Mouse (Mus musculus) urinary bladder, postnatal 4 days (tissue): ENCODE data around the gene Itgb4.

ENCODE experiments used
- DNase-seq, 2 experiments: peaks; one replicate each; pipeline ENCODE4 v3.0.0; 2021 to 2022; ENCODE audit warnings: low spot score in 2 of 2

Gene Itgb4

DNA sequence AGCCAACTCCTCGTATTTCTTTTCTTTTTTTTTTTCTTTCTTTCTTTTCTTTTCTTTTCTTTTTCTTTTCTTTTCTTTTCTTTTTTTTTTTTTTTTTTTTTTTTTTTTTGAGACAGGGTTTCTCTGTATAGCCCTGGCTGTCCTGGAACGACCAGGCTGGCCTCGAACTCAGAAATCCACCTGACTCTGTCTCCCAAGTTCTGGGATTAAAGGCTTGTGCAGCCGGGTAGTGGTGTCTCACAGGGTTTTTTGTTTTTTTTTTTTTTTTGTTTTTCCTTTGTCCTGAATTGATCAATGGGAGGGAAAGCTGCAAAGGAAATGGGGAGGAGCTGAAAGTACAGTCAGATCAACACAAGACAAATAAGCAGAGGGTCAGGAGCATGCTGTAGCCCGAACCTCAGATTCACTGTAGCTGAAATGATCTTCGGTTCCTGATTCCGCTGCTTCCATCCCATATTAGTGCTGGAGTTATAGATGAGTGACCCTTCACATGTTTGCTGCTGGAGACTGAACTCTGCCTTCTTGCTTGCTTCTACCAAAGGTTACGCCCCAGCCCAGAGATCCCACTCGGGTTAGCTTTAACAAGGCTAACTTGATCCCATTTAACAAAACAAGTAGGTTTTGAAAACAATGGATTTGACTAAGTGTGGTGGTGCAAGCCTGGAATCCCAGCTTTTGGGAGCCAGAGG is 53.8 kb downstream of the Itgb4 start:
- no peak for DNase-seq

DNA sequence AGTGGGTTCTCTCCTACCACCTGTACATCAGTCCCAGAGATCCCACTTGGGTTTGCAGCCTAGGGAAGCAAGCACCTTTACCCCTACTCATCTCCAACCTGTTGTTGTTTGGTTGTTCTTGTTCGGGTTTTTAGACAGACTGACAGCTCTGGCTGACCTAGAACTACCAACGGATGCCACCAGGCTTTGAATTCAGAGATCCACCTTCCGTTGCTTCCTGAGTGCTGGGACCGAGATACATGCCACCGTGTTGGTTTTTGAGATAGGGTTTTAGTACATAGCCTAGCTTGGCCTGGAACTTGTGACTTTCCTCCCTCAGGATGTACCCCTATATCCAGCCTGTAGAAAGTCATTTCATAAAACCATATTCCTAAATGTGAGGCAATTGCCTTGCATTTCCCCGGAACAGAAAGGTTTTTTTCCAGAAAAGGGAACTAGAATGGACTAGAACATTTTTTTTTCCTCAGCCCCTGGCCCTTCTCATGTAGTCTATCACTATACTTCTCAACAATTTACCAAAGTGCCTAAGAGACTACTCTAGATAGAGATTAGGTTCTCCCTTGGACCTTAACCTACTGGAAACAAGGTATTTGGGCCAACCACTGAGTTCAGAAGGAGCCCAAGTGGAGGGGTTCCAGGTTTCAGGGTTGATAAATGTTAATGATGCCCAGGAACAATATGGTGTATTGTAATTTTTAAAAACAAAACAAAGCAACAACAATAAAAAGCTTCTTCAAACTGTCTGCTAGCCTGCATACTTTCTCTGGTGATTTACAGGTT is 54.8 kb downstream of the Itgb4 start:
- DNase-seq = no peak

DNA sequence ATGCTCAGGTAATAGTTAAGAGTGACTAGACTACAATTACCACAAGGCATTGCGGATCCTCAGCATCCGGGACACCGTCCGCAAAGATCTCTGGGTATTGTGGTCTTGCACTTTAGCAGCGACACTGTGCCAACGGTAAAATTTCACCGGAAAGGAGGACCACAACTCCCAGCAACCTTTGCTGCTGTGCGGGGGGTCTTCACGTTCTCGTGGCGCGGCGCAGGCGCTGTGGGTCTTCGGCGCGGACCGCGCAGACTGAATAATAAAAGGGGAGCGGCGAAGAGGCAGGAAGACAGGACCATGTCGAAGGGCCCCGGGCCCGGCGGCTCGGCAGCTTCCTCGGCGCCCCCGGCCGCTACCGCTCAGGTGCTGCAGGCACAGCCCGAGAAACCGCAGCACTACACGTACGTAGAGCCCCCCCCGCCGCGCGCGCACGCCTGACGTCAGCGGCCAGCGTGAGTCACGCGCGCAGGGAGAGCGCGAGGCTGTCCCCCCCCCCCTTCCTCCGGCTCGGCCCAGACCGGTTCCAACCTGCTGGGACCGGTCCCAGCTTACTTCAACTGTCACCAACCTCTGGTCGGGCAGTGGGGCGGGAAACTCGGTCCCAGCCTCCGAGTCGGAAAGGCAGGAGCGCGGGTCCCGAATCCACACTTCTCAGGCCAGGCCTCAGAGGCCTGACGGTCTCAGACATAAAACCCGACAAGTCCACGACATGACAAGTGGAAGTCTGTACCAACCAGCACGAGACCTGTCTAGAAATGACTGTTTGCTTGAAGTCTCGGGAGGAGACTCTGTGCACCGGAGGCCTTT is 55.8 kb downstream of the Itgb4 start, which contains the start of gene Unk:
Gene Unk, plus strand, starts transcription at position 235 of the 810 bp plus-strand sequence.
- DNase-seq = peak; percentile 94 to 96

DNA sequence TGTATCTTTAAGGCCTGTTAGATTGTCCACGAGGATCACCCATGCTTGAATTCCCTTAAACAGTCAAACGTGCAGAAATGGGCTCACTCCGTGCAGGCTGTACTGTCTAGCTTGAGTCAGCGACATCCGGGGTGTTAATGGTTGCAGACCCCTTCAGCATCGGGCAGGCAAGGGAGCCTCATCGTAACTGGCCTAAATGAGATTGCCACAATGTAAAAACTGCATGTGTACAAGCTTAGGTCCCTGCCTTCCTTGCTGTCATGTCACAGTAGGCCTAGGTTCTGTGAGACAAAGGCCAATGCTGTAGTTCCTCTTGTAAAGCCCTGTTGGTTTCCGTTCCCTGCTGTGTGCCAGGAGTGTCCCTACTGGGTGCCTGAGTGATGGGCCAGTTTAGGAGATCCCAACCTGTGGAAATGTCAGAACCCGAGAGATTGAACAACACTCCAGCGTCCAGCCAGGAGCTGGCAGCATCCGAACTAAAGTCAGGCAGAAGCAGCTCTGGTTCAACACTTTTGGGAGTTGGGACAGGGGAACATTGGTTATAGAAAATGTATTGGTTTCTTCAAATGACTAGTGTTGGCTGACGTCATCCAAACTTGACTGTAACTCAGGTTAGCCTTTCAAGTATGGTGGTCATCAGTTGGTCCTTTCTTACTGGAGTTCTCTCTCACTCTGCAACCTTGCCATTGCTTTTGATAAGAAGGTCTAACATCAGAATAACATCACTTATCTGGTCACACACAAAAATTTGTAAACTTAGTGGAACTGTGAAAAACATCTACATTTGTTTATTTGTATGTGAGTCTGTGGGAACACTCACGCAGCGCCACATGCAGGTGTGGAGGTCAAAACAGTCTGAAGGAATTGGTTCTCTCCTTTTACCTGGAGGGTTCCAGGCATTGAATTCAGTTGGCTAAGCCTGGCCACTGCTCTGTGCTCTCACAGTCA is 56.7 kb downstream of the Itgb4 start:
- no peak for DNase-seq

DNA sequence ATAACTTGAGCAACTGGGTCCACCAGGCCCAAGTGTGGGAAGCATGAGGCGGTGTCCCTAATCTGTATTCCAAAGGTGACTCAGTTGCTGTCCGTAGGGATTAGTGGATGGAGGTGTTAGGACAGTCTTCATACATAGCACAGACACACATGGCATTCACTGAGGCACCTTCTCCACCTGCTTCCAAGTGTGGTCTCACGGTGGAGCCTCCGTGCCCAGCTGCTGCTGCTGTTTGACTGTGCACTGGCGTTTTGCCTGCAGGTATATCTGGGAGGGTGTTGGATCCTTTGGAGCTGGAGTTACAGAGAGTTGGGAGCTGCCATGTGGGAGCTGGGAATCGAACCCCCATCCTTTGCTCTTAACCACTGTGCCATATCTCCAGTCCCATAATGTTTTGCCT is 60.1 kb downstream of the Itgb4 start:
- no peak for DNase-seq

DNA sequence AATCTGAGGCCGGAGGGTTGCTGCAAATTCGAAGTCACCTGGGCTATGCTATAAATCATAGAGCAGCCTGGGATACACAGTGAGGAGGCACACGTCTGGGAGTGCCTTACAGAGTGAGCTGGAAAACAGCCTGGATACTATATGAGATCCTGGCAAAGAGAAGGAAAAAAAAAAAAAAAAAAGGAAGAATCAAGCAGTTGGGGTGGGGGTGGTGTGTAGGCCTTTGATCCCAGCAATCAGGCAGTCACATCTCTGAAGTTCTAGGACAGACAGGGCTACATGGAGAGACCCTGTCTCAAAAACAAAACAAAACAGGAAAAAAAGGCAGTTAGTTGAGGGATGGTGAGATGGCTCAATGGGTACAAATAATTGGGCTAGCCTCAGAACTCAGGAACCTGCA is 62.2 kb downstream of the Itgb4 start:
- no peak for DNase-seq

DNA sequence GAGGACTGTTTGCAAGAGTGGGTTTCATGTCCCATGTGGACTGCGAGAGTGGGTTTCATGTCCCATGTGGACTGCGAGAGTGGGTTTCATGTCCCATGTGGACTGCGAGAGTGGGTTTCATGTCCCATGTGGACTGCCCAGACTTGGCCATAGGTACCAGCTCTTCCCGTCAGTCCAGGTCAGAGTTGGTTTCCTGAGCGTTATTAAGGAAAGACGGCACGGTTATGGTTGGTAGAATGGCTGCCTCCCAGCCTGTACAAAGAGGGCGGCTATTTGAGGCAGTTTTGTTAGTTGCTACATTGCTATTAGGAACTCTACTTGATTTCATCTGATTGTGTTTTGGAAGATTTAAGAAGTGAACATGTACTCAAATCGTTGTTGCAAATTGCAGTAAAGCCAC is 63.3 kb downstream of the Itgb4 start:
- no peak for DNase-seq

DNA sequence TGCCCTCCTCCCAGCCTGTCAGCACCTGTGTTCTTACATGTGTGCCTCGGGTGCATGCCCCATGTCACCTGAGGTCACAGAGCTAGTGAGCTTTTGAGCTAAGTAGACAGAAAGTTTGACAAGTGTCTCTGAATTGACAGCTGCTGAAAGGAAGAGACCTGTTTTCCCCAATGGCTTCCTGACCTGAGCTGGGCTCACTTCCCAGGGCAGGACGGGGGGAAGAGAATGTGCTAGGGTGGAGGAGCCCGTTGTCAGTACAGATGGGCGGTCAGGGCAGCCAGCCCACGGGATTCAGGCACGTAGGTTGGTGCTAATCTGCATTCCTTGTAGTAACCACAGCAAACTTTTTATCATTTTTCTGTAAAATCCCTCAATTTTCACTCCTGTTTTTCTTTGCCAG is 66.1 kb downstream of the Itgb4 start:
- DNase-seq = no peak

DNA sequence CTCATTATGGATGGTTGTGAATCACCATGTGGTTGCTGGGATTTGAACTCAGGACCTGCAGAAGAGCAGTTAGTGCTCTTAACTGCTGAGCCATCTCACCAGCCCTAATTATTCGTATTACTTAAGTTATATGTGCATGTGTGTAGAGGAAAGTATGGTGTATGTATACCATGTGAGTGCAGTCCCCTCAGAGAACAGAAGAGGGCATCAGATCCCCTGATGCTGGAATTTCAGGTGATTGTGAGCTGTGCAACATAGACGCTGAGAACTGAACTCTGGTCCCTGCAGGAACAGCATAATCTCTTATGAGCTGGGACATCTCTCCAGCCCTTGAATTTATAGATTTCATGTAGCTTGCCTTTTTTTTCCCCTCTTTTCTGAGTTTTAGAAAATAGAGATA is 67.3 kb downstream of the Itgb4 start:
- DNase-seq = no peak

DNA sequence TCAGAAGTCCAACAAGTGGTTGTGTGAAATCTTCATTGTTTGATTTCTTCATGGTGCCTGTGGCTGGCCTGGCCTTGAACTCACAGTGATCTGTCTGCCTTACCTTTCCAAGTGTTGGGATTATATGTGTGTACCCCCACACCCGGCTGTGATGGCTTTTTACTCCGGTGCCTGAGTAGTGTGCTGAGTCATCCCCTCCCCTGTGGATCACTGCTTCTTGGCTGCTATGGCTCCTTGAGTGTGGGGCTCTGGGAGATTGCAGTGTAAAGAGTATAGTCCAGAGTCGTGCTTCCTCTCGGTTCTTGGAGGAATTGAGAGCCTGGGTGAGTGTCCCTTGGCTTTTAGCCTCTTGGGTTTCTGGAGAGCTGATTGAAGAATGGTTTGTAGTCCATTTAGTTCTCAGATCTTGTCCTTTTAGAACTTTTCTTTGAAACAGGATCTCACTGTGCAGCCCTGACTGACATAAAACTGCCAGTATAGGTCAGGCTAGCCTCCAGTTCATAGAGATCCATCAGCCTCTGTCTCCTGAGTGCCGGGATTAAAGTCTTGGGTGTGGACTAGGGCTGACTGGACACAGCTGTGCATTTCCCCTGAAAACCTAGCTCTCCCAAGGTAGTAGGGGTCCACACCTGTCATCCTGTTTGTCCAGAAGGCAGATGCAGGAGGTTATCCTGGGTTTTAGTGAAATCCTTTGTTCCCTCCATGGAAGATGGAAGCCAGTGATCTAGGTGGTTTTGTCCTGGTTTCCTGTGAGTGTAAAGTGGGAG is 68.0 kb downstream of the Itgb4 start:
- DNase-seq = no peak

DNA sequence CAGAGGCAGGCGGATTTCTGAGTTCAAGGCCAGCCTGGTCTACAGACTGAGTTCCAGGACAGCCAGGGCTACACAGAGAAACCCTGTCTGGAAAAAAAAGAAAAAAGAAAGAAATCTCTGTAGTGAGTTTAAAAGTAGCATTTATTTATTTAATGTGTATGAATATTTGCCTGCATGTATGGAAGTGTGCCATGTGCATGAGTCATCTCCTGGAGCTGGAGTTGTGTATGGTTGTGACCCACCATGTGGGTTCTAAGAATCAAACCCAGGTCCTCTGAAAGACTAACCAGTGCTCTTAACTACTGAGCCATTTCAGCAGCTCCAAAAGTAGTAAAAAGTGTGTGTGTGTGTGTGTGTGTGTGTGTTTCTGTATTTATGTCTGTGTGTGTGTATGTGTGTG is 68.8 kb downstream of the Itgb4 start:
- no peak for DNase-seq

DNA sequence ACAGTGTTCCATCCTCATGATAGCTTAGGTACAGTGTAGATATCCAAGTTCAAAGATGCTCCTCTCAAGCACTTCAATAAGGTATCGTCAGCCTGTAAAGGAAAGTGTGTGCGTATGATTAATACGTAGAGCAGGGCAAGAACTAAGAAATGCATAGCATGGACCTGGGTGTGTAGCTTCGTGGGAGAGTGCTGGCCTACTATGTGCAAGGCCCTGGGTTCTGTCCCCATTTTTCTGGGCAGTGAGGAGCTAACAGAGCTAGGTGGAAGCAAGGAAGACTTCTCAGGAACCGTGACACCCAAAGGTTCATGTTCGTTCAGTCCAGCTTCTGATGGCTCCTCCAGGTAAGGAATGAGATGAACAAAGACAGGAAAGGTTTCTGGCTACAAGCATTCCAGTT is 70.7 kb downstream of the Itgb4 start:
- DNase-seq = no peak

DNA sequence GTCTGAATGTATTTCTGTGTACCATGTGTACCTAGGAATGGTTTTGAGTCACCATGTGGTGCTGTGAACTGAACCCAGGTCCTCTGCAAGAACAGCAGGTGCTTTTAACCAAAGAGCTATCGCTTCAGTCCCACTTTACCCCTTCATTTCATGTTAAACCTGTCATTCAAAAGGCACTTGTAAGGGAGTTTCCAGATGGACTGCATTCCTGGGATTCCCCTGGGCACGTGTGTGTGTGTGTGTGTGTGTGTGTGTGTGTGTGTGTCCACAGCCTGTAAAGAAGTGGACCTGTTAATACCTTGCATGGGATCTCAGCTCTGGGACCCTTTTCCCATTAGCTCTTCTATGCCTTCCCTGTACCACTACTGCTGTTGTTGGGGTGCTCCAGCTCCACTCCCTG is 75.1 kb downstream of the Itgb4 start:
- DNase-seq = no peak

DNA sequence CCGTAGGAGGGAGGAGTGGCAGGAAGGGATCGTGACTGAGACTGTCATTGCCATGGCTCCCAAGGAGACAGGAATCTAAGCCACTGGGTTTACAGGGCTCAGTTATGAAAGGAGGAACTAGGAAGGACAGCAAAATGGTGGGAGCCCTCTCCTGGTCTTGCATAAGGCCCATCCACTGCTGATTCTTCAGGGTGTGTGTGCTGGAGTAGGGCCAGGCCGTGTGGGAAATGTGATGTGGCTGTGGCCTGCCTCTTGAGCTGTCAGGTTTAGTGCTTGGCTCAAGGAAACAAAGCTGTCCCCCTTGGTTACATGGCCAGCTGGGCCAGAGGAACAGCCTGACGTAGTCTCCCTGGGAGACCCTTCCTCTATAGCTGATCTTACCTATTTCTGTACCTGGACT is 75.7 kb downstream of the Itgb4 start:
- no peak for DNase-seq

DNA sequence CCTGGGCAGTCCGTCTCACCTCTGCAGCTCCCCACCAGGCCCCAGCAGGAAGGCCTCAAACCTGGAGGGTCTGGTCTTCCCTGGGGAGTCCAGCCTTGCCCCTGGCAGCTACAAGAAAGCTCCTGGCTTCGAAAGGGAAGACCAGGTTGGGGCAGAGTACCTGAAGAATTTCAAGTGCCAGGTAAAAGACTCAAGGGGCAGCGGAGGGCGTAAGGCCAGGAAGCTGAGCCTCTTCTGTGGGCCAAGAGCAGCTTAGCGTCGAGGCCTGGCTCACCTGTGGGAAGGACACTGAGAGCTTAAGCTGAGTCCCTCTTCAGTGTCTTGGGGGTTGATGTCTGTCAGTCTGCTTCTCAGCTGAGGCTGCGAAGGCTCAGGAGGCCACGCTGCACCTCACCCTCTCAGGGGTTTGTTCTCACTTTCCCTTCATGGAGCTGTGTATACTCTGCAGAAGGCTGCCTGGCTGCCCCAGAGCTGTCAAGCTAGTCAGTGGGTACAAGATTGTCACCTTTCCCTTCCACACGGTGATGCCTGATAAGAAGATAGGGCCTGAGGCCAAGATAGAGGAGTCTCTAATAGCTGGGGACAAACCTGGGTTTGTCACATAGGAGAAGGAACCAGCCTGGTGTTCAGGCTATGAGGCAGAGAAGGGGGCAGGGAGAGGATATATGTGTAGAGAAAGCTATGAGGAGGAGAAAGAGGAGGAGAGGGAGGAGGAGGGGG is 79.2 kb downstream of the Itgb4 start:
- DNase-seq = no peak

DNA sequence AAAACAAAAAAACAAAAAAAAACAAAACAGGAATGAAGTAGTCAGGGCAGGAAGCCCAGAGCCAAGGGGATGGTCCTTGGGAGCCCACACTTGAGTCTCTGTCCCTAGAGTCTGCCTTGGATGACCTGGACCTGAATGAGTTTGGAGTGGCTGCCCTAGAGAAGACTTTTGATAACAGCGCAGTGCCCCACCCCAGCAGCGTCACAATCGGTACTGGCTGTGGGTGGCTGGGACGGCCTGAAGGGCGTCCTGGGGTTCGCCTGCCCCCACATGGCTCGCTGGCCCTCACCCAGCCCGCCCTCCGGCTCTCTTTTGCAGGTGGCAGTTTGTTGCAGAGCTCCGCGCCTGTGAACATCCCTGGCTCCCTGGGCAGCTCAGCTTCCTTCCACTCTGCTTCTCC is 81.4 kb downstream of the Itgb4 start:
- DNase-seq = no peak

DNA sequence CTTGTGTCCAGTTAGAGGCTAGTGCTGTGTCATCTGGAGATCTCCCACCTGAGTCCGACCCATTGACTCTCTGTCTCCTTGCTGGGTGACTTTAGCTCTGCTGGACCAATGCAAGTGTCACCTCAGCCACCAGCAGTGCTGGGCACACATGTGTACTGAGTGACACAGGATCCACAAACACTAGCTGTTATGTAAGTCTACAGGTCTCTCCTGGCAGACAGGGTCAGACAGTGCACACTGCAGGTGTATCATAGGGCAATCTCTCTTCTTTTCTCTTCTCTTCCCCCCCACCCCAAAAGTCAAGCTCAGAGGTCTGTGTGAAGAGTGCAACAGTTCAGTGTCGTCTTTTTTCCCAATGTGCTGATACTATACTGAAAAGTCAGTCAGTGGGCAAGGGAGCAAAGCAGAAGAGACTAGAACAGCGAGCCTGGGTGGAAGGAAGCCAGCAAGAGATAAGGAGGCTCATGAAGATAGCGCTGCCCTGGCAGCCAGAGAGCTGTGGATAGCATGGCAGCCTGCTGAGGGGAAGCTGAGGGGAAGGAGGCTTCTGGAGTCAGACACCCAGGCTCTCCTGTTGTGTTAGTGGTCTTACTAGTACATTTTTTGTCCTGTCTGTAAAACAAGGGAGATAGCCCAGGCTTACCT is 82.8 kb downstream of the Itgb4 start:
- DNase-seq = no peak
